Comparison of ENCODE assay signal across 26 mouse cellular contexts in the genomic region with DNA sequence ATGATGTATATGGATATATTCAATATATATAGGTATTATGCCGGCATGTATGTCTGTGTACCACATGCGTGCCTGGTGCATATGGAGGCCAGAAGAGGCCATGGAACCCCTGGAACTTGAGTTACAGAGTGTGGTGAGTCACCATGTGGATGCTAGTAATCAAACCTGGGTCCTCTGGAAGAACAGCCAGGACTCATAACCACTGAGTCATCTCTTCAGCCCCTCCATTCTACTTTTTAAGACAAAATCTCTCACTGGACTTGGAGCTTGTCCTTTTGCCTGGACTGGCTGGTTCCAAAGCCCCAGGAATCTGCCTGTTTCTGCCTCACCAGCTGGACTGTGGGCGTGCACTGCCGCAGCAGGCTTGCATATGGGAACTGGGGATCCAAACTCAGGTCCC.
A peak's percentile ranks its signal among the peaks of the same experiment; 100 is the strongest.
DNase-seq lines count a peak whose midpoint lies in the region; ATAC-seq and TF ChIP-seq lines count a peak whose summit lies in the region.
"Had no signal": no experiment of that assay in that cellular context is flagged by ENCODE, and none has a peak within 500 bp of the region (broad histone marks: within the 10 kb centered on the region; RNA-seq: fewer than 3 reads in every experiment).

No protein-coding gene starts in this region.

- no peak overlapping the region for H3K4me3 ChIP-seq in forebrain, embryonic 10.5 days
- no peak overlapping the region for H3K4me3 ChIP-seq in forebrain, embryonic 11.5 days (ENCODE audit: low read depth, low read length)
- no peak overlapping the region for H3K4me3 ChIP-seq in heart, postnatal 0 days (ENCODE audit: low read depth, low read length)
- no peak overlapping the region for H3K4me3 ChIP-seq in heart, embryonic 10.5 days
- no peak overlapping the region for H3K4me3 ChIP-seq in limb, embryonic 10.5 days
- H3K4me3 ChIP-seq in midbrain, embryonic 10.5 days = no peak overlapping the region
- H3K4me3 ChIP-seq: embryonic facial prominence, embryonic 13.5 days; erythroblast, embryonic 14.5 days; heart, adult 2 months; heart, embryonic 12.5 days; hindbrain, embryonic 12.5 days; hindbrain, embryonic 15.5 days had no signal

- H3K4me1 ChIP-seq in forebrain, embryonic 10.5 days = peaks cover 77% of the 10 kb centered on the region
- peaks cover 25% of the 10 kb centered on the region for H3K4me1 ChIP-seq in forebrain, embryonic 11.5 days (replicated peaks; ENCODE audit: control insufficient read depth, insufficient read depth, low read length)
- H3K4me1 ChIP-seq in heart, postnatal 0 days (ENCODE audit: control insufficient read depth, insufficient read depth) = peaks cover 76% of the 10 kb centered on the region
- H3K4me1 ChIP-seq in heart, embryonic 10.5 days = peaks cover 82% of the 10 kb centered on the region
- peaks cover 75% of the 10 kb centered on the region for H3K4me1 ChIP-seq in limb, embryonic 10.5 days
- H3K4me1 ChIP-seq in midbrain, embryonic 10.5 days = peaks cover 57% of the 10 kb centered on the region

- 92% methylated on average over 4 of the region's 4 CpGs for WGBS in forebrain, embryonic 10.5 days
- WGBS in forebrain, embryonic 11.5 days = 91% methylated on average over 4 of the region's 4 CpGs
- 91% methylated on average over 4 of the region's 4 CpGs for WGBS in heart, postnatal 0 days
- 93% methylated on average over 4 of the region's 4 CpGs for WGBS in heart, embryonic 10.5 days
- 93% methylated on average over 4 of the region's 4 CpGs for WGBS in limb, embryonic 10.5 days
- WGBS in midbrain, embryonic 10.5 days = 97% methylated on average over 4 of the region's 4 CpGs

- H3K36me3 ChIP-seq in forebrain, embryonic 10.5 days (replicated peaks) = no peaks in the 10 kb centered on the region
- H3K36me3 ChIP-seq in forebrain, embryonic 11.5 days (ENCODE audit: control insufficient read depth, insufficient read depth, low read length) = no peaks in the 10 kb centered on the region
- no peaks in the 10 kb centered on the region for H3K36me3 ChIP-seq in heart, postnatal 0 days (replicated peaks; ENCODE audit: control insufficient read depth, insufficient read depth, low read length)
- peaks cover 9% of the 10 kb centered on the region; the same call in 1 of the 2 replicates for H3K36me3 ChIP-seq in heart, embryonic 10.5 days
- H3K36me3 ChIP-seq in limb, embryonic 10.5 days = no peaks in the 10 kb centered on the region
- peaks cover 3% of the 10 kb centered on the region; the same call in 1 of the 2 replicates for H3K36me3 ChIP-seq in midbrain, embryonic 10.5 days
- H3K36me3 ChIP-seq: embryonic facial prominence, embryonic 10.5 days; embryonic facial prominence, embryonic 13.5 days; heart, embryonic 12.5 days; hindbrain, embryonic 12.5 days; hindbrain, embryonic 15.5 days had no signal

- H3K27ac ChIP-seq in forebrain, embryonic 10.5 days = 0 out of 2 replicates have a peak overlapping the region, but pooled peaks have one; percentile 62
- no peak overlapping the region for H3K27ac ChIP-seq in forebrain, embryonic 11.5 days (ENCODE audit: low read depth, low read length)
- peak overlapping the region; percentile 19; the same call in 1 of the 2 replicates for H3K27ac ChIP-seq in heart, postnatal 0 days (ENCODE audit: low read depth)
- no peak overlapping the region for H3K27ac ChIP-seq in heart, embryonic 10.5 days
- H3K27ac ChIP-seq in limb, embryonic 10.5 days = peak overlapping the region; percentile 83
- no peak overlapping the region for H3K27ac ChIP-seq in midbrain, embryonic 10.5 days (replicated peaks)
- H3K27ac ChIP-seq: embryonic facial prominence, embryonic 13.5 days; heart, adult 2 months; hindbrain, embryonic 12.5 days; hindbrain, embryonic 15.5 days had no signal

- DNase-seq in forebrain, embryonic 10.5 days (ENCODE audit: extremely low spot score, low spot score) = no peak
- DNase-seq in forebrain, embryonic 11.5 days (ENCODE audit: low spot score) = no peak
- DNase-seq in heart, postnatal 0 days (ENCODE audit: low spot score) = no peak
- DNase-seq in heart, embryonic 10.5 days (ENCODE audit: low spot score) = no peak
- DNase-seq in limb, embryonic 10.5 days (ENCODE audit: low spot score) = no peak
- DNase-seq in midbrain, embryonic 10.5 days (ENCODE audit: low spot score) = no peak
- DNase-seq: adrenal gland, adult 2 months; adrenal gland, postnatal 14 days; cerebellum, adult 11-12 months; cerebellum, adult 8-10 months; cerebellum, postnatal 10 days; cerebellum, postnatal 36 days; embryo, embryonic 11 days; forebrain, postnatal 0 days; gastrocnemius, postnatal 36 days; heart, adult 2 months had no signal

- TF ChIP-seq EP300 in heart, postnatal 0 days (IDR thresholded peaks at IDR 0.05; ENCODE audit: low read depth) = no peak

- no peak for TF ChIP-seq CTCF in heart, postnatal 0 days (IDR thresholded peaks at IDR 0.05; ENCODE audit: low read depth)

- no peak overlapping the region for H3K9ac ChIP-seq in forebrain, embryonic 11.5 days (ENCODE audit: low read length)
- no peak overlapping the region for H3K9ac ChIP-seq in heart, postnatal 0 days (replicated peaks; ENCODE audit: low read depth, low read length)
- H3K9ac ChIP-seq: embryonic facial prominence, embryonic 13.5 days; forebrain, postnatal 0 days; hindbrain, embryonic 12.5 days; hindbrain, embryonic 15.5 days had no signal

- ATAC-seq in forebrain, embryonic 11.5 days (replicated peaks; ENCODE audit: low FRiP score) = no peak
- ATAC-seq in heart, postnatal 0 days (ENCODE audit: insufficient read depth, low read depth) = no peak
- no peak for ATAC-seq in monocyte, adult 5-6 weeks (replicated peaks; ENCODE audit: insufficient number of reproducible peaks, low FRiP score, low TSS enrichment, poor library complexity, severe bottlenecking)
- ATAC-seq: forebrain, embryonic 14.5 days; forebrain, postnatal 0 days; intestine, postnatal 0 days had no signal

- peaks cover 94% of the 10 kb centered on the region for H3K27me3 ChIP-seq in forebrain, embryonic 10.5 days (ENCODE audit: poor library complexity, severe bottlenecking)
- peaks cover 17% of the 10 kb centered on the region for H3K27me3 ChIP-seq in forebrain, embryonic 11.5 days (ENCODE audit: control insufficient read depth, insufficient read depth, low read length)
- no peaks in the 10 kb centered on the region for H3K27me3 ChIP-seq in heart, postnatal 0 days (ENCODE audit: control insufficient read depth, insufficient read depth, low read length)
- peaks cover 8% of the 10 kb centered on the region; the same call in 1 of the 2 replicates for H3K27me3 ChIP-seq in heart, embryonic 10.5 days (ENCODE audit: insufficient read depth, poor library complexity, severe bottlenecking)
- H3K27me3 ChIP-seq in limb, embryonic 10.5 days (ENCODE audit: low read depth, poor library complexity, severe bottlenecking) = peaks cover 72% of the 10 kb centered on the region
- H3K27me3 ChIP-seq in midbrain, embryonic 10.5 days (ENCODE audit: low read depth, poor library complexity, severe bottlenecking) = peaks cover 96% of the 10 kb centered on the region
- H3K27me3 ChIP-seq: heart, embryonic 12.5 days; Patski had no signal

- no peak overlapping the region for H3K4me2 ChIP-seq in forebrain, embryonic 11.5 days (ENCODE audit: low read depth, low read length, severe bottlenecking)
- no peak overlapping the region for H3K4me2 ChIP-seq in heart, postnatal 0 days (ENCODE audit: low read depth, low read length)
- H3K4me2 ChIP-seq: heart, embryonic 12.5 days; hindbrain, embryonic 15.5 days had no signal

- no peaks in the 10 kb centered on the region for H3K9me3 ChIP-seq in forebrain, embryonic 10.5 days
- H3K9me3 ChIP-seq in forebrain, embryonic 11.5 days (ENCODE audit: control insufficient read depth, low read length) = no peaks in the 10 kb centered on the region
- no peaks in the 10 kb centered on the region for H3K9me3 ChIP-seq in heart, postnatal 0 days (replicated peaks; ENCODE audit: control insufficient read depth, low read length)
- no peaks in the 10 kb centered on the region for H3K9me3 ChIP-seq in heart, embryonic 10.5 days
- no peaks in the 10 kb centered on the region for H3K9me3 ChIP-seq in limb, embryonic 10.5 days (replicated peaks)
- no peaks in the 10 kb centered on the region for H3K9me3 ChIP-seq in midbrain, embryonic 10.5 days (replicated peaks)
- H3K9me3 ChIP-seq: embryonic facial prominence, embryonic 10.5 days; embryonic facial prominence, embryonic 13.5 days; heart, embryonic 12.5 days; hindbrain, embryonic 12.5 days; hindbrain, embryonic 15.5 days had no signal

Comparison
In these comparisons a context has a peak if more than half of its experiments do, and no peak if none do; other contexts are left out.
1. H3K27ac ChIP-seq: peak in forebrain, embryonic 10.5 days (single experiment), heart, postnatal 0 days (single experiment) and limb, embryonic 10.5 days (single experiment); none in forebrain, embryonic 11.5 days (single experiment), heart, embryonic 10.5 days (single experiment) and midbrain, embryonic 10.5 days (single experiment).